Mouse (Mus musculus) frontal cortex, postnatal 36 days (tissue): ENCODE measurements at regions not wholly inside any gene's neighbourhood (a gene's known extent, or its start where the extent isn't known, plus 50 kb on each side); places are given as distances from the start of the nearest gene placed in this dataset.
A peak's percentile ranks its signal among the peaks of the same experiment; 100 is the strongest.

Source experiments
- DNase-seq, 2 experiments: peaks; one replicate each; pipeline ENCODE4 v3.0.0; 2022; ENCODE audit warnings: low spot score in 2 of 2

GRCm38 (mm10) chr1:42231897-42232296 lies 463.7 kb upstream of the Pou3f3 start:
- DNase-seq = no peak

- no peak for DNase-seq
Measured at GRCm38 (mm10) chr1:42232716-42233115, 462.9 kb upstream of the Pou3f3 start.

GRCm38 (mm10) chr1:42233289-42233688 lies 462.3 kb upstream of the Pou3f3 start:
- DNase-seq = no peak

GRCm38 (mm10) chr1:42236466-42237010 lies 459.0 kb upstream of the Pou3f3 start:
- no peak for DNase-seq

- DNase-seq = no peak
Measured at GRCm38 (mm10) chr1:42238408-42238807, 457.2 kb upstream of the Pou3f3 start.

- DNase-seq = no peak
Measured at GRCm38 (mm10) chr1:42241172-42241571, 454.4 kb upstream of the Pou3f3 start.

- DNase-seq = no peak
Measured at GRCm38 (mm10) chr1:42241601-42242220, 453.9 kb upstream of the Pou3f3 start.

GRCm38 (mm10) chr1:42242586-42243457 lies 452.7 kb upstream of the Pou3f3 start:
- no peak for DNase-seq

GRCm38 (mm10) chr1:42243458-42243855 lies 452.1 kb upstream of the Pou3f3 start:
- DNase-seq = no peak

GRCm38 (mm10) chr1:42243878-42244277 lies 451.7 kb upstream of the Pou3f3 start:
- DNase-seq = no peak

GRCm38 (mm10) chr1:42252386-42252785 lies 443.2 kb upstream of the Pou3f3 start:
- DNase-seq = no peak

GRCm38 (mm10) chr1:42253786-42254185 lies 441.8 kb upstream of the Pou3f3 start:
- no peak for DNase-seq

GRCm38 (mm10) chr1:42256911-42257595 lies 438.5 kb upstream of the Pou3f3 start:
- DNase-seq = no peak

GRCm38 (mm10) chr1:42257801-42258593 lies 437.6 kb upstream of the Pou3f3 start:
- DNase-seq = peak in 1 of 2 experiments; percentile 54

GRCm38 (mm10) chr1:42258594-42258910 lies 437.0 kb upstream of the Pou3f3 start:
- DNase-seq = no peak

GRCm38 (mm10) chr1:42259216-42259977 lies 436.2 kb upstream of the Pou3f3 start:
- DNase-seq = no peak

GRCm38 (mm10) chr1:42260033-42260925 lies 435.3 kb upstream of the Pou3f3 start:
- no peak for DNase-seq

- DNase-seq = no peak
Measured at GRCm38 (mm10) chr1:42261031-42261430, 434.5 kb upstream of the Pou3f3 start.

GRCm38 (mm10) chr1:42261800-42262199 lies 433.8 kb upstream of the Pou3f3 start:
- DNase-seq = no peak

GRCm38 (mm10) chr1:42262606-42263005 lies 433.0 kb upstream of the Pou3f3 start:
- DNase-seq = no peak
